Mouse (Mus musculus): ENCODE measurements at regions not wholly inside any gene's neighbourhood (a gene's known extent, or its start where the extent isn't known, plus 50 kb on each side); places are given as distances from the start of the nearest gene placed in this dataset.
A peak's percentile ranks its signal among the peaks of the same experiment; 100 is the strongest.

GRCm38 (mm10) chr8:24258622-24259021, 467.0 kb downstream of the Adam3 start:
- 69% methylated on average over 3 of the region's 3 CpGs for WGBS
- 0 out of 2 replicates have a peak, but pooled peaks cover 3% of the 10 kb centered on the region for H3K9me3 ChIP-seq (ENCODE audit: control insufficient read depth, low read length)
- no peak overlapping the region for H3K4me3 ChIP-seq (replicated peaks; ENCODE audit: low read length)
- H3K4me1 ChIP-seq (replicated peaks; ENCODE audit: control insufficient read depth, insufficient read depth, low read length), result 0 out of 2 replicates have a peak, but pooled peaks cover 2% of the 10 kb centered on the region
- peak; percentile 81 for ATAC-seq
- no peak overlapping the region for H3K9ac ChIP-seq (replicated peaks; ENCODE audit: low read depth, low read length)
- no peaks in the 10 kb centered on the region for H3K27me3 ChIP-seq (replicated peaks; ENCODE audit: control insufficient read depth, insufficient read depth, low read length)
- no peak overlapping the region for H3K27ac ChIP-seq (ENCODE audit: low read length)
- H3K36me3 ChIP-seq (ENCODE audit: control insufficient read depth, insufficient read depth), result no peaks in the 10 kb centered on the region
- no peak overlapping the region for H3K4me2 ChIP-seq (ENCODE audit: low read length)

GRCm38 (mm10) chr8:24242211-24242610, 483.4 kb downstream of the Adam3 start:
- H3K4me2 ChIP-seq (ENCODE audit: low read length), result no peak overlapping the region
- ATAC-seq, result no peak
- H3K4me1 ChIP-seq (replicated peaks; ENCODE audit: control insufficient read depth, insufficient read depth, low read length), result no peaks in the 10 kb centered on the region
- H3K4me3 ChIP-seq (replicated peaks; ENCODE audit: low read length), result no peak overlapping the region
- H3K36me3 ChIP-seq (ENCODE audit: control insufficient read depth, insufficient read depth), result no peaks in the 10 kb centered on the region
- 70% methylated on average over 6 of the region's 6 CpGs for WGBS
- H3K27ac ChIP-seq (ENCODE audit: low read length), result no peak overlapping the region
- no peaks in the 10 kb centered on the region for H3K27me3 ChIP-seq (replicated peaks; ENCODE audit: control insufficient read depth, insufficient read depth, low read length)
- no peak overlapping the region for H3K9ac ChIP-seq (replicated peaks; ENCODE audit: low read depth, low read length)
- H3K9me3 ChIP-seq (ENCODE audit: control insufficient read depth, low read length), result peaks cover 4% of the 10 kb centered on the region

- no peak overlapping the region for H3K4me2 ChIP-seq (ENCODE audit: low read length)
- H3K4me3 ChIP-seq (replicated peaks; ENCODE audit: low read length), result no peak overlapping the region
- 83% methylated on average over 7 of the region's 7 CpGs for WGBS
- no peak for ATAC-seq
- no peak overlapping the region for H3K9ac ChIP-seq (replicated peaks; ENCODE audit: low read depth, low read length)
- peaks cover 4% of the 10 kb centered on the region for H3K9me3 ChIP-seq (ENCODE audit: control insufficient read depth, low read length)
- H3K36me3 ChIP-seq (ENCODE audit: control insufficient read depth, insufficient read depth), result no peaks in the 10 kb centered on the region
- no peaks in the 10 kb centered on the region for H3K27me3 ChIP-seq (replicated peaks; ENCODE audit: control insufficient read depth, insufficient read depth, low read length)
- H3K4me1 ChIP-seq (replicated peaks; ENCODE audit: control insufficient read depth, insufficient read depth, low read length), result no peaks in the 10 kb centered on the region
- no peak overlapping the region for H3K27ac ChIP-seq (ENCODE audit: low read length)
Measured at GRCm38 (mm10) chr8:24240211-24240983, 485.3 kb downstream of the Adam3 start.

GRCm38 (mm10) chr8:24234981-24235380, 490.7 kb downstream of the Adam3 start:
- H3K9me3 ChIP-seq (ENCODE audit: control insufficient read depth, low read length), result no peaks in the 10 kb centered on the region
- no peaks in the 10 kb centered on the region for H3K36me3 ChIP-seq (ENCODE audit: control insufficient read depth, insufficient read depth)
- no peak overlapping the region for H3K4me3 ChIP-seq (replicated peaks; ENCODE audit: low read length)
- H3K27me3 ChIP-seq (replicated peaks; ENCODE audit: control insufficient read depth, insufficient read depth, low read length), result no peaks in the 10 kb centered on the region
- no peak overlapping the region for H3K27ac ChIP-seq (ENCODE audit: low read length)
- ATAC-seq, result no peak
- WGBS, result 71% methylated on average over 7 of the region's 7 CpGs
- H3K4me1 ChIP-seq (replicated peaks; ENCODE audit: control insufficient read depth, insufficient read depth, low read length), result no peaks in the 10 kb centered on the region
- no peak overlapping the region for H3K9ac ChIP-seq (replicated peaks; ENCODE audit: low read depth, low read length)
- H3K4me2 ChIP-seq (ENCODE audit: low read length), result no peak overlapping the region

- 39% methylated on average over 1 of the region's 1 CpGs for WGBS
- H3K27ac ChIP-seq (ENCODE audit: low read length), result no peak overlapping the region
- no peaks in the 10 kb centered on the region for H3K9me3 ChIP-seq (ENCODE audit: control insufficient read depth, low read length)
- no peak overlapping the region for H3K4me3 ChIP-seq (replicated peaks; ENCODE audit: low read length)
- H3K36me3 ChIP-seq (ENCODE audit: control insufficient read depth, insufficient read depth), result no peaks in the 10 kb centered on the region
- H3K27me3 ChIP-seq (replicated peaks; ENCODE audit: control insufficient read depth, insufficient read depth, low read length), result no peaks in the 10 kb centered on the region
- H3K4me2 ChIP-seq (ENCODE audit: low read length), result no peak overlapping the region
- no peaks in the 10 kb centered on the region for H3K4me1 ChIP-seq (replicated peaks; ENCODE audit: control insufficient read depth, insufficient read depth, low read length)
- no peak overlapping the region for H3K9ac ChIP-seq (replicated peaks; ENCODE audit: low read depth, low read length)
- peak; percentile 71 for ATAC-seq
Measured at GRCm38 (mm10) chr8:24228148-24228547, 497.5 kb downstream of the Adam3 start.

GRCm38 (mm10) chr8:24227331-24228072, 498.1 kb downstream of the Adam3 start:
- no peak overlapping the region for H3K4me2 ChIP-seq (ENCODE audit: low read length)
- H3K9me3 ChIP-seq (ENCODE audit: control insufficient read depth, low read length), result no peaks in the 10 kb centered on the region
- H3K9ac ChIP-seq (replicated peaks; ENCODE audit: low read depth, low read length), result no peak overlapping the region
- no peak overlapping the region for H3K4me3 ChIP-seq (replicated peaks; ENCODE audit: low read length)
- ATAC-seq, result peak; percentile 28
- no peaks in the 10 kb centered on the region for H3K27me3 ChIP-seq (replicated peaks; ENCODE audit: control insufficient read depth, insufficient read depth, low read length)
- no peak overlapping the region for H3K27ac ChIP-seq (ENCODE audit: low read length)
- H3K4me1 ChIP-seq (replicated peaks; ENCODE audit: control insufficient read depth, insufficient read depth, low read length), result no peaks in the 10 kb centered on the region
- WGBS, result 65% methylated on average over 5 of the region's 5 CpGs
- H3K36me3 ChIP-seq (ENCODE audit: control insufficient read depth, insufficient read depth), result no peaks in the 10 kb centered on the region

- no peaks in the 10 kb centered on the region for H3K36me3 ChIP-seq (ENCODE audit: control insufficient read depth, insufficient read depth)
- no peaks in the 10 kb centered on the region for H3K27me3 ChIP-seq (replicated peaks; ENCODE audit: control insufficient read depth, insufficient read depth, low read length)
- H3K27ac ChIP-seq (ENCODE audit: low read length), result peak overlapping the region; percentile 39; the same call in 1 of the 2 replicates
- 66% methylated on average over 8 of the region's 8 CpGs for WGBS
- ATAC-seq, result peak; percentile 57; the same call in 1 of the 2 replicates
- H3K4me2 ChIP-seq (ENCODE audit: low read length), result no peak overlapping the region
- no peaks in the 10 kb centered on the region for H3K9me3 ChIP-seq (ENCODE audit: control insufficient read depth, low read length)
- peaks cover 6% of the 10 kb centered on the region for H3K4me1 ChIP-seq (replicated peaks; ENCODE audit: control insufficient read depth, insufficient read depth, low read length)
- H3K9ac ChIP-seq (replicated peaks; ENCODE audit: low read depth, low read length), result no peak overlapping the region
- H3K4me3 ChIP-seq (replicated peaks; ENCODE audit: low read length), result no peak overlapping the region
Measured at GRCm38 (mm10) chr8:24220222-24220621, 505.4 kb downstream of the Adam3 start.

- no peaks in the 10 kb centered on the region for H3K9me3 ChIP-seq (ENCODE audit: control insufficient read depth, low read length)
- no peaks in the 10 kb centered on the region for H3K36me3 ChIP-seq (ENCODE audit: control insufficient read depth, insufficient read depth)
- H3K4me3 ChIP-seq (replicated peaks; ENCODE audit: low read length), result no peak overlapping the region
- no peak overlapping the region for H3K4me2 ChIP-seq (ENCODE audit: low read length)
- H3K27ac ChIP-seq (ENCODE audit: low read length), result no peak overlapping the region
- 95% methylated on average over 6 of the region's 6 CpGs for WGBS
- ATAC-seq, result no peak
- no peak overlapping the region for H3K9ac ChIP-seq (replicated peaks; ENCODE audit: low read depth, low read length)
- no peaks in the 10 kb centered on the region for H3K27me3 ChIP-seq (replicated peaks; ENCODE audit: control insufficient read depth, insufficient read depth, low read length)
- peaks cover 6% of the 10 kb centered on the region for H3K4me1 ChIP-seq (replicated peaks; ENCODE audit: control insufficient read depth, insufficient read depth, low read length)
Measured at GRCm38 (mm10) chr8:24216655-24217054, 509.0 kb downstream of the Adam3 start.

GRCm38 (mm10) chr8:24215510-24216138, 510.0 kb downstream of the Adam3 start:
- H3K4me2 ChIP-seq (ENCODE audit: low read length), result no peak overlapping the region
- peak; percentile 49; the same call in 1 of the 2 replicates for ATAC-seq
- no peaks in the 10 kb centered on the region for H3K9me3 ChIP-seq (ENCODE audit: control insufficient read depth, low read length)
- H3K4me3 ChIP-seq (replicated peaks; ENCODE audit: low read length), result no peak overlapping the region
- 79% methylated on average over 9 of the region's 9 CpGs for WGBS
- no peaks in the 10 kb centered on the region for H3K36me3 ChIP-seq (ENCODE audit: control insufficient read depth, insufficient read depth)
- H3K27ac ChIP-seq (ENCODE audit: low read length), result peak overlapping the region; percentile 13; the same call in 1 of the 2 replicates
- peaks cover 6% of the 10 kb centered on the region for H3K4me1 ChIP-seq (replicated peaks; ENCODE audit: control insufficient read depth, insufficient read depth, low read length)
- no peaks in the 10 kb centered on the region for H3K27me3 ChIP-seq (replicated peaks; ENCODE audit: control insufficient read depth, insufficient read depth, low read length)
- no peak overlapping the region for H3K9ac ChIP-seq (replicated peaks; ENCODE audit: low read depth, low read length)

Measured in forebrain, embryonic 16.5 days (tissue).